Mouse (Mus musculus) limb, embryonic 14.5 days (tissue): ENCODE measurements around the gene Sgk2. TPM values are rescaled to one million over a fixed set of nuclear protein-coding genes. Genes with fewer than 3 reads are reported as not detected.

Experiments used
- ATAC-seq: fragments of 200-750 bp; cut with Nextera tagmentation; 2 replicates; pipeline ENCODE4 v1.8.0; 2017; ENCODE audit warnings: low read depth, moderate number of reproducible peaks, moderate TSS enrichment; ENCODE audit not compliant: low FRiP score
- DNase-seq: peaks from one replicate; pipeline ENCODE4 v3.0.0-alpha.2; 2015; ENCODE audit warnings: low spot score
- H3K27ac ChIP-seq: fragments of 300-500 bp; sonication (generic); replicated peaks from 2 replicates; pipeline ENCODE4 v1.5.1; 2014; ENCODE audit warnings: low read depth, mild to moderate bottlenecking, low read length, moderate library complexity, mixed read lengths
- H3K27me3 ChIP-seq: fragments of 300-500 bp; sonication (generic); 2 replicates; pipeline ENCODE4 v1.6.1; 2014; ENCODE audit warnings: low read length, mixed read lengths; ENCODE audit not compliant: control insufficient read depth, insufficient read depth
- H3K36me3 ChIP-seq: fragments of 300-500 bp; sonication (generic); 2 replicates; pipeline ENCODE4 v1.6.1; 2014; ENCODE audit warnings: mild to moderate bottlenecking, low read length, moderate library complexity, mixed read lengths; ENCODE audit not compliant: control insufficient read depth, insufficient read depth
- H3K4me1 ChIP-seq: fragments of 300-500 bp; sonication (generic); 2 replicates; pipeline ENCODE4 v1.6.1; 2014; ENCODE audit warnings: antibody characterized with exemption, low read length, mixed read lengths; ENCODE audit not compliant: control insufficient read depth, insufficient read depth
- H3K4me2 ChIP-seq: fragments of 300-500 bp; sonication (generic); replicated peaks from 2 replicates; pipeline ENCODE4 v1.6.1; 2014; ENCODE audit warnings: low read depth, mild to moderate bottlenecking, low read length, moderate library complexity; ENCODE audit not compliant: severe bottlenecking
- H3K4me3 ChIP-seq: fragments of 300-500 bp; sonication (generic); replicated peaks from 2 replicates; pipeline ENCODE4 v1.5.1; 2014; ENCODE audit warnings: low read length
- H3K9ac ChIP-seq: fragments of 300-500 bp; sonication (generic); 2 replicates; pipeline ENCODE4 v1.6.1; 2014; ENCODE audit warnings: mild to moderate bottlenecking, low read depth, low read length, moderate library complexity; ENCODE audit not compliant: severe bottlenecking
- H3K9me3 ChIP-seq: fragments of 300-500 bp; sonication (generic); 2 replicates; pipeline ENCODE4 v1.6.1; 2016; ENCODE audit warnings: low read length; ENCODE audit not compliant: control insufficient read depth
- POLR2A ChIP-seq: fragments of 200-500 bp; IDR thresholded peaks from 2 replicates; pipeline ENCODE4 v1.8.0; 2012; ENCODE audit warnings: inconsistent platforms, mild to moderate bottlenecking, moderate library complexity, borderline replicate concordance; ENCODE audit not compliant: insufficient read depth, insufficient read length; ENCODE audit errors: extremely low read depth
- WGBS: fragments of 180-500 bp; shearing (Covaris S2); extraction: QIAGEN DNeasy Blood & Tissue Kit; methylation state at CpG from one replicate; pipeline ENCODE4 v1.1.7; 2014; 5-methylcytosine and 5-hydroxymethylcytosine counted together
- polyA plus RNA-seq, 2 experiments: library from polyadenylated mRNA; depleted of rRNA in 1 of 2; stranded (reverse) in 1 of 2; unstranded in 1 of 2; fragments of >200 nt; fragmentation: Nextera tagmentation in 1 of 2; extraction: Ambion mirVana in 1 of 2; gene quantifications; 2 replicates each; pipeline versions ENCODE4 v1.2.1 to v1.2.3; 2012 to 2014

Sgk2 gene
- polyA plus RNA-seq, 2 experiments, result 0.03 TPM; not detected in 1

DNA sequence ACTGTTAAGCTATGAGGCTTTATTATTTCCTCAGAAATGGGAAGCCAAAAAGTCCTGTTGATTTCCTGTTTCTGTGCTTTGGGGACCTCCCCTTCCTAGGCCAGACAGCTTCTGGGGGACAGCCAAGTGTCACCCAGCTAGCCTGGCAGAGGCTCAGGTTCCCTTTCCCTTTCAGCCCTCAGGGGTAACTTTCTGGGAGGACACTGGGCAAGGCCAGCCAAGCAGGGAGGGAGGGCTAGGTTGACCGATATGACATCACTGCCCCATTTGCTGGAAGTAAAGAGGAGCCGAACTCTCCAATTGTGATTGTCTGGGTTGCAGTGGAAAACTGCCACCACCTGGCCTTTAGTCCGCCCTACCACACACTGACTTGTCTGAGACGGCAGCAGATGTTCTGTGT is 11.1 kb upstream of the Sgk2 start:
- 70% methylated on average over 4 of the region's 4 CpGs for WGBS

GRCm38 (mm10) chr2:162984381-162984780 is 2.7 kb upstream of the Sgk2 start:
- H3K4me2 ChIP-seq, result no peak overlapping the region
- H3K27me3 ChIP-seq, result no peaks in the 10 kb centered on the region
- H3K27ac ChIP-seq, result no peak overlapping the region
- H3K4me3 ChIP-seq, result no peak overlapping the region
- TF ChIP-seq POLR2A, result no peak
- WGBS, result 87% methylated on average over 6 of the region's 6 CpGs
- ATAC-seq, result no peak
- no peak for DNase-seq
- no peak overlapping the region for H3K9ac ChIP-seq
- no peaks in the 10 kb centered on the region for H3K9me3 ChIP-seq
- no peaks in the 10 kb centered on the region for H3K4me1 ChIP-seq
- no peaks in the 10 kb centered on the region for H3K36me3 ChIP-seq

More for the DNA sequence above, 11.1 kb upstream of the Sgk2 start:
- ATAC-seq (no peak), DNase-seq (no peak)
- H3K27ac ChIP-seq, result no peak overlapping the region
- no peaks in the 10 kb centered on the region for H3K27me3 ChIP-seq
- H3K36me3 ChIP-seq, result no peaks in the 10 kb centered on the region
- TF ChIP-seq POLR2A, result no peak
- H3K4me2 ChIP-seq, result no peak overlapping the region
- no peak overlapping the region for H3K9ac ChIP-seq
- no peak overlapping the region for H3K4me3 ChIP-seq
- H3K9me3 ChIP-seq, result no peaks in the 10 kb centered on the region
- no peaks in the 10 kb centered on the region for H3K4me1 ChIP-seq

GRCm38 (mm10) chr2:162985923-162986322 is 1.2 kb upstream of the Sgk2 start:
- H3K4me3 ChIP-seq, result no peak overlapping the region
- H3K36me3 ChIP-seq, result no peaks in the 10 kb centered on the region
- WGBS, result 52% methylated on average over 3 of the region's 3 CpGs
- ATAC-seq (no peak), DNase-seq (peak; percentile 79)
- no peak overlapping the region for H3K4me2 ChIP-seq
- H3K9me3 ChIP-seq, result no peaks in the 10 kb centered on the region
- H3K9ac ChIP-seq, result no peak overlapping the region
- no peaks in the 10 kb centered on the region for H3K27me3 ChIP-seq
- H3K27ac ChIP-seq, result no peak overlapping the region
- H3K4me1 ChIP-seq, result no peaks in the 10 kb centered on the region
- TF ChIP-seq POLR2A, result no peak

- no peak overlapping the region for H3K4me2 ChIP-seq
- WGBS, result 89% methylated on average over 3 of the region's 3 CpGs
- H3K27ac ChIP-seq, result no peak overlapping the region
- no peak for TF ChIP-seq POLR2A
- no peak overlapping the region for H3K4me3 ChIP-seq
- no peaks in the 10 kb centered on the region for H3K27me3 ChIP-seq
- ATAC-seq (no peak), DNase-seq (no peak)
- 0 out of 2 replicates have a peak overlapping the region, but pooled peaks have one; percentile 7 for H3K9ac ChIP-seq
- H3K36me3 ChIP-seq, result no peaks in the 10 kb centered on the region
- H3K9me3 ChIP-seq, result no peaks in the 10 kb centered on the region
- no peaks in the 10 kb centered on the region for H3K4me1 ChIP-seq
Measured at GRCm38 (mm10) chr2:162986764-162987163, 366 bp upstream of the Sgk2 start.

DNA sequence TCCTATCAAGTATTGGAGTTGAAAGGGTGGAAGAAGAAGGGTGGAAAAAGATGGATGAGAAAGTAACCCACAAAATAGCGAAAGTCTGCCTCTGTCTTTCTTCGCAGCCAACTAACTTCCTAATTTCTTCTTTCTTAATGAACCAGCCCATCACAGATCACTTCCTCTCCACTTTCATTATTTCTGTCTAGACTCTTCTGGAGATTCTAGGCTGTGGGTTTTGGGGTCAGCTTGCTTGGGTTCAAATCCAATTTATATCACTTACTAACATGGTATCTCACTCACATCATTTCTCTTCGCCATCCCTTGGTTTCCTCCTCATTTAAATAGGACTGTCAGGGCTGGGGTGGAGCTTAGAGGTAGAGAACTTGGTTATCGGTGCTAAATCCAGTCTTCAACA is 1.1 kb downstream of the Sgk2 start:
- TF ChIP-seq POLR2A, result no peak
- H3K4me1 ChIP-seq, result no peaks in the 10 kb centered on the region
- WGBS, result 85% methylated on average over 4 of the region's 4 CpGs
- no peak overlapping the region for H3K4me3 ChIP-seq
- H3K9me3 ChIP-seq, result no peaks in the 10 kb centered on the region
- no peak overlapping the region for H3K27ac ChIP-seq
- no peaks in the 10 kb centered on the region for H3K27me3 ChIP-seq
- ATAC-seq (no peak), DNase-seq (no peak)
- no peak overlapping the region for H3K9ac ChIP-seq
- H3K4me2 ChIP-seq, result no peak overlapping the region
- no peaks in the 10 kb centered on the region for H3K36me3 ChIP-seq
